Mouse (Mus musculus) CD4-positive, CD25-positive, alpha-beta regulatory T cell, adult 2 months (primary cell): ENCODE data around the gene 3110082I17Rik.

Source experiments
- DNase-seq: peaks from one replicate; pipeline ENCODE4 v3.0.0-alpha.2; 2012; ENCODE audit warnings: low read depth, low spot score

Gene 3110082I17Rik

GRCm38 (mm10) chr5:139326986-139327633, 133.2 kb downstream of the 3110082I17Rik start:
- no peak for DNase-seq

- peak; percentile 52 for DNase-seq
These were observed 134.1 kb downstream of the 3110082I17Rik start for GRCm38 (mm10) chr5:139326111-139326696.

- peak; percentile 82 for DNase-seq
These were observed 134.8 kb downstream of the 3110082I17Rik start, which contains the start of gene Adap1 for GRCm38 (mm10) chr5:139325395-139325966. Gene Adap1, minus strand, starts transcription at chr5:139325622.

- DNase-seq, result peak; percentile 76
These were observed 135.5 kb downstream of the 3110082I17Rik start for GRCm38 (mm10) chr5:139324691-139325394.

- no peak for DNase-seq
These were observed 136.3 kb downstream of the 3110082I17Rik start for GRCm38 (mm10) chr5:139324045-139324491.

- no peak for DNase-seq
These were observed 136.9 kb downstream of the 3110082I17Rik start for GRCm38 (mm10) chr5:139323260-139323924.

- no peak for DNase-seq
These were observed 139.0 kb downstream of the 3110082I17Rik start for GRCm38 (mm10) chr5:139321331-139321730.

GRCm38 (mm10) chr5:139320424-139320823, 139.9 kb downstream of the 3110082I17Rik start:
- DNase-seq, result no peak

- DNase-seq, result no peak
These were observed 142.4 kb downstream of the 3110082I17Rik start for GRCm38 (mm10) chr5:139317751-139318504.

- no peak for DNase-seq
These were observed 143.2 kb downstream of the 3110082I17Rik start for GRCm38 (mm10) chr5:139316982-139317675.

GRCm38 (mm10) chr5:139314941-139315642, 145.2 kb downstream of the 3110082I17Rik start:
- no peak for DNase-seq

- no peak for DNase-seq
These were observed 146.8 kb downstream of the 3110082I17Rik start for GRCm38 (mm10) chr5:139313536-139313935.

GRCm38 (mm10) chr5:139311822-139312221, 148.5 kb downstream of the 3110082I17Rik start:
- DNase-seq, result no peak

- no peak for DNase-seq
These were observed 149.8 kb downstream of the 3110082I17Rik start for GRCm38 (mm10) chr5:139310477-139310876.

- peak; percentile 40 for DNase-seq
These were observed 150.4 kb downstream of the 3110082I17Rik start for GRCm38 (mm10) chr5:139309946-139310345.
